Mouse (Mus musculus) spleen, postnatal 0 days (tissue): ENCODE data around the gene Tex13c3. TPM values are rescaled to one million over a fixed set of nuclear protein-coding genes. Genes with fewer than 3 reads are reported as not detected.

Experiments used
- polyA plus RNA-seq: library from polyadenylated mRNA; unstranded; fragments of >200 nt; fragmentation: Nextera tagmentation; extraction: Ambion mirVana; gene quantifications from 2 replicates; pipeline ENCODE4 v1.2.1, GENCODE M21; 2015

The Tex13c3 gene
- not detected in 2 replicates for polyA plus RNA-seq

DNA sequence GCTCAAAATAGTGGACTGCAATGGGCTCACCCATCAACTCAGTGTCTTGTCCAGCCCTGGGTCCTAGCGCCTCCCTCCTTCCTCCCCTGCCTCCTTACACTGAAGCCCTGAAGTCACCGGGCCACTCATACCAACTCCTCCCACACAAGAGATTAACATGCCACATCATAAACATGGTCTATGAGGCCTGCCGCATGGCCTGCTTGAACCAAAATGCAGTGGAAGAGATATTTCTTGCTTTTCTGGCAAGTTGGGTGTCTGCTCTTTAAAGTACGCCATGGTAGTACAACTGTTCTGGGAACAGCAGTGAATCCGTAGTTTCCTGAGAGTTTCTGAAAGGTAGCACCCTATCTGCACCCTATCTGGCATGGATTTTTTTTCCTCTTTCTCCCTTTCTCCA is at the start of gene Tex13c3:
Gene Tex13c3, minus strand, starts transcription at position 101 of the 400 bp plus-strand sequence.

